Mouse (Mus musculus): ENCODE data around the gene Poln. TPM values are rescaled to one million over a fixed set of nuclear protein-coding genes. Genes with fewer than 3 reads are reported as not detected.

Poln gene
- total and polyA plus RNA-seq, 3 experiments: 4.3 to 7.0 (median 7.0) TPM

- H3K4me3 ChIP-seq: peak overlapping the region; percentile 19; the same call in 1 of the 2 replicates
- peaks cover 29% of the 10 kb centered on the region for H3K36me3 ChIP-seq (ENCODE audit: control insufficient read depth, insufficient read depth, low read length)
- DNase-seq: peak; percentile 79 to 86
- WGBS: 8% methylated on average over 5 of the region's 5 CpGs
- peak overlapping the region; percentile 97 for H3K27ac ChIP-seq
- peaks cover 48% of the 10 kb centered on the region for H3K4me1 ChIP-seq (ENCODE audit: control insufficient read depth, insufficient read depth, low read length)
- H3K9ac ChIP-seq (ENCODE audit: low read depth, low read length): no peak overlapping the region; the same call in 1 of the 2 replicates
- intact Hi-C loops (cut with DNase I): loop anchor here (10.0 kb wide), 1 partner anchor 529 kb away; the partner anchor contains the start of genes Slbp, Tacc3 and Tmem129
- 0 out of 2 replicates have a peak, but pooled peaks cover 2% of the 10 kb centered on the region for H3K79me2 ChIP-seq (replicated peaks; ENCODE audit: control insufficient read depth, insufficient read depth, low read length)
- TF ChIP-seq POLR2A (IDR thresholded peaks at IDR 0.05; ENCODE audit: insufficient read depth, low read depth, low read length) (no peak), EP300 (IDR thresholded peaks at IDR 0.05; ENCODE audit: insufficient read depth, low read depth, low read length) (peak; percentile 91)
- H3K27me3 ChIP-seq (ENCODE audit: control insufficient read depth, insufficient read depth, low read length): no peaks in the 10 kb centered on the region
These were observed 14.1 kb upstream of the Poln start for GRCm38 (mm10) chr5:34183156-34183880.

- 36% methylated on average over 3 of the region's 3 CpGs for WGBS
- TF ChIP-seq CTCF (IDR thresholded peaks at IDR 0.05): no peak
- 0 out of 2 replicates have a peak, but pooled peaks have one; percentile 47 for TF ChIP-seq EP300 (IDR thresholded peaks at IDR 0.05; ENCODE audit: insufficient read depth, low read depth, low read length)
These were observed 13.2 kb upstream of the Poln start for GRCm38 (mm10) chr5:34182486-34182885.

GRCm38 (mm10) chr5:34177821-34178220, 8.6 kb upstream of the Poln start:
- DNase-seq: peak in 1 of 2 experiments; percentile 2
- no peaks in the 10 kb centered on the region for H3K79me2 ChIP-seq (replicated peaks; ENCODE audit: control insufficient read depth, insufficient read depth, low read length)
- no peak overlapping the region for H3K27ac ChIP-seq
- no peak for TF ChIP-seq CTCF (IDR thresholded peaks at IDR 0.05)
- no peak overlapping the region for H3K9ac ChIP-seq (ENCODE audit: low read depth, low read length)
- intact Hi-C loops (cut with DNase I): no loop called here
- peaks cover 20% of the 10 kb centered on the region for H3K36me3 ChIP-seq (ENCODE audit: control insufficient read depth, insufficient read depth, low read length)
- WGBS: 90% methylated on average over 4 of the region's 4 CpGs
- H3K4me3 ChIP-seq: no peak overlapping the region
- H3K27me3 ChIP-seq (ENCODE audit: control insufficient read depth, insufficient read depth, low read length): no peaks in the 10 kb centered on the region
- peaks cover 19% of the 10 kb centered on the region for H3K4me1 ChIP-seq (ENCODE audit: control insufficient read depth, insufficient read depth, low read length)

More at GRCm38 (mm10) chr5:34182486-34182885, 13.2 kb upstream of the Poln start:
- no peak overlapping the region for H3K9ac ChIP-seq (ENCODE audit: low read depth, low read length)
- H3K4me1 ChIP-seq (ENCODE audit: control insufficient read depth, insufficient read depth, low read length): peaks cover 47% of the 10 kb centered on the region
- H3K27me3 ChIP-seq (ENCODE audit: control insufficient read depth, insufficient read depth, low read length): no peaks in the 10 kb centered on the region
- DNase-seq: peak; percentile 65 to 68
- H3K4me3 ChIP-seq: no peak overlapping the region
- intact Hi-C loops (cut with DNase I): loop anchor here (1.0 to 10.0 kb wide), 2 partner anchors 12 to 528 kb away; partner anchors contain the start of genes Slbp, Tacc3 and Tmem129
- peak overlapping the region; percentile 97 for H3K27ac ChIP-seq
- H3K79me2 ChIP-seq (replicated peaks; ENCODE audit: control insufficient read depth, insufficient read depth, low read length): 0 out of 2 replicates have a peak, but pooled peaks cover 2% of the 10 kb centered on the region
- peaks cover 29% of the 10 kb centered on the region for H3K36me3 ChIP-seq (ENCODE audit: control insufficient read depth, insufficient read depth, low read length)

GRCm38 (mm10) chr5:34177091-34177490, 7.8 kb upstream of the Poln start:
- Histone ChIP-seq H3K36me3 (ENCODE audit: control insufficient read depth, insufficient read depth, low read length) (peaks cover 16% of the 10 kb centered on the region), H3K27me3 (ENCODE audit: control insufficient read depth, insufficient read depth, low read length) (no peaks in the 10 kb centered on the region), H3K4me1 (ENCODE audit: control insufficient read depth, insufficient read depth, low read length) (peaks cover 14% of the 10 kb centered on the region), H3K4me3 (no peak overlapping the region), H3K27ac (no peak overlapping the region), H3K9ac (ENCODE audit: low read depth, low read length) (no peak overlapping the region), H3K79me2 (replicated peaks; ENCODE audit: control insufficient read depth, insufficient read depth, low read length) (no peaks in the 10 kb centered on the region)
- intact Hi-C loops (cut with DNase I): no loop called here
- DNase-seq: peak in 1 of 2 experiments; percentile 4
- no peak for TF ChIP-seq CTCF (IDR thresholded peaks at IDR 0.05)
- no peak for TF ChIP-seq POLR2A (IDR thresholded peaks at IDR 0.05; ENCODE audit: insufficient read depth, low read depth, low read length)
- no peak for TF ChIP-seq EP300 (IDR thresholded peaks at IDR 0.05; ENCODE audit: insufficient read depth, low read depth, low read length)
- WGBS: 44% methylated on average over 2 of the region's 2 CpGs

- peaks cover 10% of the 10 kb centered on the region for H3K4me1 ChIP-seq (ENCODE audit: control insufficient read depth, insufficient read depth, low read length)
- no peak overlapping the region for H3K9ac ChIP-seq (ENCODE audit: low read depth, low read length)
- WGBS: 89% methylated on average over 10 of the region's 10 CpGs
- no peak overlapping the region for H3K27ac ChIP-seq
- no peaks in the 10 kb centered on the region for H3K27me3 ChIP-seq (ENCODE audit: control insufficient read depth, insufficient read depth, low read length)
- peaks cover 15% of the 10 kb centered on the region for H3K36me3 ChIP-seq (ENCODE audit: control insufficient read depth, insufficient read depth, low read length)
- DNase-seq: no peak
- intact Hi-C loops (cut with DNase I): no loop called here
- H3K79me2 ChIP-seq (replicated peaks; ENCODE audit: control insufficient read depth, insufficient read depth, low read length): no peaks in the 10 kb centered on the region
- TF ChIP-seq CTCF (IDR thresholded peaks at IDR 0.05): no peak
- TF ChIP-seq EP300 (IDR thresholded peaks at IDR 0.05; ENCODE audit: insufficient read depth, low read depth, low read length): no peak
- TF ChIP-seq POLR2A (IDR thresholded peaks at IDR 0.05; ENCODE audit: insufficient read depth, low read depth, low read length): no peak
- no peak overlapping the region for H3K4me3 ChIP-seq
These were observed 7.4 kb upstream of the Poln start for GRCm38 (mm10) chr5:34176691-34177090.

- H3K4me3 ChIP-seq: no peak overlapping the region
- H3K79me2 ChIP-seq (replicated peaks; ENCODE audit: control insufficient read depth, insufficient read depth, low read length): no peaks in the 10 kb centered on the region
- intact Hi-C loops (cut with DNase I): no loop called here
- no peak overlapping the region for H3K9ac ChIP-seq (ENCODE audit: low read depth, low read length)
- no peaks in the 10 kb centered on the region for H3K27me3 ChIP-seq (ENCODE audit: control insufficient read depth, insufficient read depth, low read length)
- H3K4me1 ChIP-seq (ENCODE audit: control insufficient read depth, insufficient read depth, low read length): peaks cover 4% of the 10 kb centered on the region
- TF ChIP-seq CTCF (IDR thresholded peaks at IDR 0.05) (no peak), POLR2A (IDR thresholded peaks at IDR 0.05; ENCODE audit: insufficient read depth, low read depth, low read length) (no peak), EP300 (IDR thresholded peaks at IDR 0.05; ENCODE audit: insufficient read depth, low read depth, low read length) (no peak)
- peak in 1 of 2 experiments; percentile 1 for DNase-seq
- 59% methylated on average over 5 of the region's 5 CpGs for WGBS
- peaks cover 7% of the 10 kb centered on the region for H3K36me3 ChIP-seq (ENCODE audit: control insufficient read depth, insufficient read depth, low read length)
- H3K27ac ChIP-seq: no peak overlapping the region
These were observed 6.1 kb upstream of the Poln start for GRCm38 (mm10) chr5:34175403-34175694.
